ENCODE assay signal across 13 mouse cellular contexts in the genomic region with DNA sequence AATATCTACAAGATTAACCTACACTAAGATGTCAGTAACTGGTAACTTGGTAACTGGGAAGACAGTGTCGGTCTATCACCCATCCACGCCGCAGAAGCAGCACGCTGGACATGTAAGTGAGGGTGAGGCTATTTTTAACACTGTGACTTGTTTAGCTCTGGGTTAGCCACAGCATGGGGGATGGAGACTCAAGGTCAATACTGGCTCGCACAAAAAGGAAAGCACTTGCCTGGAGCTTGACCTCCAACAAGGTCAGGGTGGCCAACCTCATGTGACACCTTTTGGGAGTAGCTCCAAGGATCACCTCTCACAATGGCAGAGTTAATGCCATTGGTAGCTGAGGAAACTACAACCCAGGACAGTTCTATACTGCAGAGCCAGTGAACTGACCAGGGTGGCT. TPM values are rescaled to one million over a fixed set of nuclear protein-coding genes. Genes with fewer than 3 reads are reported as not detected.
A peak's percentile ranks its signal among the peaks of the same experiment; 100 is the strongest.
DNase-seq lines count a peak whose midpoint lies in the region; ATAC-seq and TF ChIP-seq lines count a peak whose summit lies in the region.
"Had no signal": no experiment of that assay in that cellular context is flagged by ENCODE, and none has a peak within 500 bp of the region (broad histone marks: within the 10 kb centered on the region; RNA-seq: fewer than 3 reads in every experiment).

No protein-coding gene starts in this region.

- ATAC-seq in hindbrain, postnatal 0 days, result no peak
- no peak for ATAC-seq in hindbrain, embryonic 14.5 days (ENCODE audit: low FRiP score)
- no peak for ATAC-seq in megakaryocyte, adult 5-6 weeks (ENCODE audit: poor library complexity, severe bottlenecking)
- ATAC-seq in heart, embryonic 16.5 days (replicated peaks; ENCODE audit: extremely low read depth, insufficient read depth, low FRiP score), result no peak
- no peak for ATAC-seq in stomach, postnatal 0 days (ENCODE audit: low FRiP score, low TSS enrichment)

- 0 out of 2 replicates have a peak overlapping the region, but pooled peaks have one; percentile 60 for H3K27ac ChIP-seq in hindbrain, postnatal 0 days
- H3K27ac ChIP-seq in hindbrain, embryonic 14.5 days, result no peak overlapping the region
- peak overlapping the region; percentile 88 for H3K27ac ChIP-seq in heart, embryonic 16.5 days (ENCODE audit: low read length)
- H3K27ac ChIP-seq in stomach, postnatal 0 days (replicated peaks), result no peak overlapping the region
- H3K27ac ChIP-seq: embryonic facial prominence, embryonic 10.5 days; forebrain, embryonic 10.5 days; hindbrain, embryonic 15.5 days; midbrain, embryonic 15.5 days had no signal

- H3K9ac ChIP-seq in hindbrain, postnatal 0 days (replicated peaks; ENCODE audit: low read length), result no peak overlapping the region
- H3K9ac ChIP-seq in hindbrain, embryonic 14.5 days, result no peak overlapping the region
- peak overlapping the region; percentile 10 for H3K9ac ChIP-seq in heart, embryonic 16.5 days (ENCODE audit: low read length)
- H3K9ac ChIP-seq in stomach, postnatal 0 days (ENCODE audit: low read length), result no peak overlapping the region
- H3K9ac ChIP-seq: hindbrain, embryonic 15.5 days; midbrain, embryonic 15.5 days had no signal

- peaks cover 26% of the 10 kb centered on the region for H3K4me1 ChIP-seq in hindbrain, postnatal 0 days (ENCODE audit: insufficient read depth, low read length)
- H3K4me1 ChIP-seq in hindbrain, embryonic 14.5 days (replicated peaks; ENCODE audit: control insufficient read depth, insufficient read depth, low read length), result no peaks in the 10 kb centered on the region; the same call in 1 of the 2 replicates
- H3K4me1 ChIP-seq in megakaryocyte, embryonic 14.5 days, result peaks cover 100% of the 10 kb centered on the region
- H3K4me1 ChIP-seq in heart, embryonic 16.5 days (ENCODE audit: control insufficient read depth, insufficient read depth, low read length), result peaks cover 63% of the 10 kb centered on the region
- peaks cover 4% of the 10 kb centered on the region for H3K4me1 ChIP-seq in stomach, postnatal 0 days (replicated peaks; ENCODE audit: control insufficient read depth, insufficient read depth)

- no peak overlapping the region for H3K4me3 ChIP-seq in hindbrain, postnatal 0 days (ENCODE audit: low read length)
- no peak overlapping the region for H3K4me3 ChIP-seq in hindbrain, embryonic 14.5 days (replicated peaks; ENCODE audit: low read length)
- peak overlapping the region; percentile 62 for H3K4me3 ChIP-seq in megakaryocyte, embryonic 14.5 days (replicated peaks)
- no peak overlapping the region for H3K4me3 ChIP-seq in heart, embryonic 16.5 days (ENCODE audit: low read length)
- no peak overlapping the region for H3K4me3 ChIP-seq in stomach, postnatal 0 days (ENCODE audit: low read depth, low read length)
- H3K4me3 ChIP-seq: embryonic facial prominence, embryonic 10.5 days; forebrain, embryonic 10.5 days; hindbrain, embryonic 15.5 days; midbrain, embryonic 15.5 days had no signal

- no peaks in the 10 kb centered on the region for H3K9me3 ChIP-seq in hindbrain, postnatal 0 days (ENCODE audit: low read length)
- H3K9me3 ChIP-seq in hindbrain, embryonic 14.5 days (ENCODE audit: control insufficient read depth, low read length), result no peaks in the 10 kb centered on the region
- H3K9me3 ChIP-seq in megakaryocyte, embryonic 14.5 days, result no peaks in the 10 kb centered on the region
- no peaks in the 10 kb centered on the region for H3K9me3 ChIP-seq in heart, embryonic 16.5 days (replicated peaks; ENCODE audit: control insufficient read depth, low read length)
- H3K9me3 ChIP-seq in stomach, postnatal 0 days (ENCODE audit: control insufficient read depth, low read length), result no peaks in the 10 kb centered on the region
- H3K9me3 ChIP-seq: embryonic facial prominence, embryonic 10.5 days; forebrain, embryonic 10.5 days; hindbrain, embryonic 15.5 days; midbrain, embryonic 15.5 days had no signal

- no peaks in the 10 kb centered on the region for H3K36me3 ChIP-seq in hindbrain, postnatal 0 days (ENCODE audit: insufficient read depth, low read length)
- H3K36me3 ChIP-seq in hindbrain, embryonic 14.5 days (replicated peaks; ENCODE audit: control insufficient read depth, insufficient read depth), result no peaks in the 10 kb centered on the region
- peaks cover 91% of the 10 kb centered on the region for H3K36me3 ChIP-seq in megakaryocyte, embryonic 14.5 days (replicated peaks; ENCODE audit: low read length)
- H3K36me3 ChIP-seq in heart, embryonic 16.5 days (ENCODE audit: control insufficient read depth, insufficient read depth), result no peaks in the 10 kb centered on the region
- no peaks in the 10 kb centered on the region for H3K36me3 ChIP-seq in stomach, postnatal 0 days (ENCODE audit: control insufficient read depth, insufficient read depth, low read length)
- H3K36me3 ChIP-seq: embryonic facial prominence, embryonic 10.5 days; forebrain, embryonic 10.5 days; hindbrain, embryonic 15.5 days; midbrain, embryonic 15.5 days had no signal

- H3K27me3 ChIP-seq in hindbrain, postnatal 0 days (ENCODE audit: insufficient read depth, low read length), result no peaks in the 10 kb centered on the region
- no peaks in the 10 kb centered on the region for H3K27me3 ChIP-seq in hindbrain, embryonic 14.5 days (ENCODE audit: control insufficient read depth, insufficient read depth, low read length)
- H3K27me3 ChIP-seq in megakaryocyte, embryonic 14.5 days (replicated peaks), result peaks cover 19% of the 10 kb centered on the region
- H3K27me3 ChIP-seq in heart, embryonic 16.5 days (ENCODE audit: control insufficient read depth, insufficient read depth, low read length), result no peaks in the 10 kb centered on the region
- no peaks in the 10 kb centered on the region for H3K27me3 ChIP-seq in stomach, postnatal 0 days (ENCODE audit: control insufficient read depth, insufficient read depth, low read length)
- H3K27me3 ChIP-seq: hindbrain, embryonic 15.5 days; midbrain, embryonic 15.5 days had no signal

- H3K4me2 ChIP-seq in hindbrain, postnatal 0 days (ENCODE audit: low read depth, low read length), result no peak overlapping the region
- H3K4me2 ChIP-seq in hindbrain, embryonic 14.5 days (replicated peaks), result no peak overlapping the region
- no peak overlapping the region for H3K4me2 ChIP-seq in heart, embryonic 16.5 days (ENCODE audit: low read depth, low read length)
- H3K4me2 ChIP-seq in stomach, postnatal 0 days (replicated peaks; ENCODE audit: low read depth), result no peak overlapping the region
- H3K4me2 ChIP-seq: hindbrain, embryonic 15.5 days; midbrain, embryonic 15.5 days had no signal

- 83% methylated on average over 5 of the region's 5 CpGs for WGBS in hindbrain, postnatal 0 days
- WGBS in hindbrain, embryonic 14.5 days, result 89% methylated on average over 5 of the region's 5 CpGs
- 41% methylated on average over 5 of the region's 5 CpGs for WGBS in heart, embryonic 16.5 days
- WGBS in stomach, postnatal 0 days, result 80% methylated on average over 5 of the region's 5 CpGs

- no peak for DNase-seq in hindbrain, postnatal 0 days (ENCODE audit: low spot score)
- no peak for DNase-seq in hindbrain, embryonic 14.5 days (ENCODE audit: low spot score)
- DNase-seq in stomach, postnatal 0 days (ENCODE audit: low spot score), result no peak
- DNase-seq in thymus, postnatal 0 days (ENCODE audit: low spot score), result no peak
- DNase-seq: cerebellum, adult 9-10 months; layer of hippocampus, adult 9-11 months had no signal

- no peak for TF ChIP-seq EP300 in stomach, postnatal 0 days (optimal IDR thresholded peaks at IDR 0.05)

- no peak for TF ChIP-seq CTCF in hindbrain, postnatal 0 days (IDR thresholded peaks at IDR 0.05; ENCODE audit: low read depth)
- TF ChIP-seq CTCF in stomach, postnatal 0 days (IDR thresholded peaks at IDR 0.05; ENCODE audit: low read depth), result no peak

RNA-seq across cellular contexts. Expression of gene Tspan9, which starts 50.8 kb away (rescaled TPM):
- 177 and 266 TPM in 2 replicates for total RNA-seq in hindbrain, postnatal 0 days (2014; rRNA removed)
- 70.1 and 73.8 TPM in 2 replicates for polyA plus RNA-seq in hindbrain, postnatal 0 days (2015; fragmentation: Nextera tagmentation; extraction: Ambion mirVana)
- 41.3 and 43.4 TPM in 2 replicates for polyA plus RNA-seq in hindbrain, embryonic 14.5 days (2014; fragmentation: Nextera tagmentation; extraction: Ambion mirVana)
- polyA plus RNA-seq in megakaryocyte, embryonic 14.5 days (2012; ENCODE audit: insufficient read depth, low replicate concordance), result 87.8 and 156 TPM in 2 replicates
- total RNA-seq in megakaryocyte, adult 5-6 weeks (2015), result not detected in 2 replicates
- 0.26 and 1.3 TPM in 2 replicates for total RNA-seq in megakaryocyte, adult 5-6 weeks (2017)
- polyA plus RNA-seq in heart, embryonic 16.5 days (2015; fragmentation: Nextera tagmentation; extraction: Ambion mirVana), result 138 and 151 TPM in 2 replicates
- 77.3 and 85.9 TPM in 2 replicates for polyA plus RNA-seq in stomach, postnatal 0 days (2015; fragmentation: Nextera tagmentation; extraction: Ambion mirVana)
- 28.2 and 28.6 TPM in 2 replicates for polyA plus RNA-seq in thymus, postnatal 0 days (2015; fragmentation: Nextera tagmentation; extraction: Ambion mirVana)

Comparison
In these comparisons a context has a peak if more than half of its experiments do, and no peak if none do; other contexts are left out.
1. H3K27ac ChIP-seq: peak in hindbrain, postnatal 0 days (single experiment) and heart, embryonic 16.5 days (single experiment); none in hindbrain, embryonic 14.5 days (single experiment) and stomach, postnatal 0 days (single experiment).